Mouse (Mus musculus) stomach, embryonic 16.5 days (tissue): Measurements from ENCODE around the gene Dynll1. TPM values are rescaled to one million over a fixed set of nuclear protein-coding genes. Genes with fewer than 3 reads are reported as not detected.

ENCODE experiments used
- ATAC-seq: fragments of 200-750 bp; cut with Nextera tagmentation; 2 replicates; pipeline ENCODE4 v1.8.0; 2017; ENCODE audit warnings: moderate number of reproducible peaks, moderate TSS enrichment; ENCODE audit not compliant: insufficient read depth, low FRiP score
- H3K27ac ChIP-seq: fragments of 300-500 bp; sonication (generic); 2 replicates; pipeline ENCODE4 v1.5.1; 2014; ENCODE audit warnings: low read length
- H3K27me3 ChIP-seq: fragments of 300-500 bp; sonication (generic); 2 replicates; pipeline ENCODE4 v1.6.1; 2014; ENCODE audit warnings: low read length, control low read depth, mixed read lengths; ENCODE audit not compliant: control insufficient read depth, insufficient read depth
- H3K36me3 ChIP-seq: fragments of 300-500 bp; sonication (generic); 2 replicates; pipeline ENCODE4 v1.6.1; 2014; ENCODE audit warnings: low read length; ENCODE audit not compliant: control insufficient read depth, insufficient read depth
- H3K4me1 ChIP-seq: fragments of 300-500 bp; sonication (generic); 2 replicates; pipeline ENCODE4 v1.6.1; 2014; ENCODE audit warnings: low read length, control low read depth, mixed read lengths; ENCODE audit not compliant: control insufficient read depth, insufficient read depth
- H3K4me2 ChIP-seq: fragments of 300-500 bp; sonication (generic); 2 replicates; pipeline ENCODE4 v1.6.1; 2014; ENCODE audit warnings: low read depth, low read length, mixed read lengths
- H3K4me3 ChIP-seq: fragments of 300-500 bp; sonication (generic); replicated peaks from 2 replicates; pipeline ENCODE4 v1.5.1; 2014; ENCODE audit warnings: mild to moderate bottlenecking, low read length
- H3K9ac ChIP-seq: fragments of 300-500 bp; sonication (generic); 2 replicates; pipeline ENCODE4 v1.6.1; 2014; ENCODE audit warnings: low read length
- H3K9me3 ChIP-seq: fragments of 300-500 bp; sonication (generic); replicated peaks from 2 replicates; pipeline ENCODE4 v1.6.1; 2016; ENCODE audit warnings: low read length, control low read depth; ENCODE audit not compliant: control insufficient read depth
- WGBS: fragments of 180-500 bp; shearing (Covaris S2); extraction: QIAGEN DNeasy Blood & Tissue Kit; methylation state at CpG from one replicate; pipeline ENCODE4 v1.1.7; 2014; 5-methylcytosine and 5-hydroxymethylcytosine counted together
- polyA plus RNA-seq: library from polyadenylated mRNA; unstranded; fragments of >200 nt; fragmentation: Nextera tagmentation; extraction: Ambion mirVana; gene quantifications from 2 replicates; pipeline ENCODE4 v1.2.1, GENCODE M21; 2015

The Dynll1 gene
- polyA plus RNA-seq, 1 experiment from 2014 or later = 1,419 TPM

GRCm38 (mm10) chr5:115272812-115273548, 27.8 kb downstream of the Dynll1 start, which contains the start of gene Rnf10:
Gene Rnf10 (minus strand): TSS chr5:115272898.
- Histone ChIP-seq H3K27ac (peak within 1 kb of the TSS; percentile 78), H3K4me3 (peak within 1 kb of the TSS; percentile 73), H3K4me1 (peaks cover 19% of the 10 kb centered on the region), H3K9me3 (no peaks in the 10 kb centered on the region), H3K36me3 (no peaks in the 10 kb centered on the region), H3K9ac (peak within 1 kb of the TSS; percentile 85), H3K4me2 (peak within 1 kb of the TSS; percentile 74), H3K27me3 (no peaks in the 10 kb centered on the region)
- ATAC-seq = peak; percentile 91
- 12% methylated on average over 26 of the region's 26 CpGs for WGBS

DNA sequence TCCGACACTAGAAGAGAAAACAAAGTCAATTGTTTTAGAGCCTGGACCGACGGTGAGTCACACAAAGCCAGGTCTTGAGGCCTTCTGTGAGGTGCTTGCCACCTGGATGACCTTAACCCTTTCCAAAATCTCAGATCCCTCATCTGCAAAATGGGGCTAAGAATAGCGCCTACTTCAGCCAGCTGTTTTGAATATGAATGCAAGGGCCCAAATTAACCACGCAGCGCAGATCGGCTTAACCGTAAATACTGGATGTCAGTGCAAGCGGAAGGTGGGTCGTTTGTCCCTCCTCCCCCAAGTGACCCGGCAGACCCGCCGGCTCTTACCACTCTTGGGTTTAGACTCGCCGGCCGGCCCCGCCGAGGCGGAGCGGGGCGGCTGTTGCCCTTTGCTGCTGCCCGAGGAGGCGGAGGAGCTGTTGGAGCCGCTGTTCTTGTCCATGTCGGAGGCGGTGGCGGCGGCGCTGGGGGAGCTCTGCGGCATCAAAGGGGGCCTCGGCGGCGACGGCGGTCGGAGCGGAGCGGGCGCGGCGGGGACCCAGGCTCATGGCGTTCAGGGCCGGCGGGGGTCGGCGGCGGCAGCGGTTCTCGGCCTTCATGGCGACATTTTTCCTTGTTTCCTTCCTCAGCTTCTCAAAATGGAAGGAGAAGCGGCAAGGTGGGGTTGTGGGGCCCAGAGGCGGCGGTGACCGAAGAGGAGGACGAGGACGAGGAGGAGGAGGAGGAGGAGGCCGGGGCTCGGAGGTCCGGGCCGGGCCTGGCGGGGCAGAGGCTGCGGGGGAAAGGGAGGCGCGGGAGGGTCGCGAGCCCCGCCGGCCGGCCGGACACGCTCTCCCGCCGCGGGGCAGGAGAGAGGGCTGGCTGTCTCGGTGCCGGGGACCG, 28.6 kb downstream of the Dynll1 start:
- no peaks in the 10 kb centered on the region for H3K9me3 ChIP-seq
- peak overlapping the region; percentile 74 for H3K4me2 ChIP-seq
- H3K27me3 ChIP-seq = no peaks in the 10 kb centered on the region
- no peak; the same call in 1 of the 2 replicates for ATAC-seq
- peaks cover 24% of the 10 kb centered on the region for H3K4me1 ChIP-seq
- H3K4me3 ChIP-seq = peak overlapping the region; percentile 73
- WGBS = under 1% methylated on average over 74 of the region's 77 CpGs
- H3K9ac ChIP-seq = peak overlapping the region; percentile 85
- peak overlapping the region; percentile 78 for H3K27ac ChIP-seq
- H3K36me3 ChIP-seq = no peaks in the 10 kb centered on the region

GRCm38 (mm10) chr5:115269969-115270368, 30.8 kb downstream of the Dynll1 start:
- H3K36me3 ChIP-seq = no peaks in the 10 kb centered on the region
- 0 out of 2 replicates have a peak overlapping the region, but pooled peaks have one; percentile 73 for H3K4me3 ChIP-seq
- H3K27me3 ChIP-seq = no peaks in the 10 kb centered on the region
- H3K4me1 ChIP-seq = peaks cover 34% of the 10 kb centered on the region
- 86% methylated on average over 1 of the region's 1 CpGs for WGBS
- H3K4me2 ChIP-seq = peak overlapping the region; percentile 74
- peak overlapping the region; percentile 85; the same call in 1 of the 2 replicates for H3K9ac ChIP-seq
- no peaks in the 10 kb centered on the region for H3K9me3 ChIP-seq
- no peak for ATAC-seq
- H3K27ac ChIP-seq = no peak overlapping the region

GRCm38 (mm10) chr5:115268266-115268665, 32.5 kb downstream of the Dynll1 start:
- peak overlapping the region; percentile 17; the same call in 1 of the 2 replicates for H3K27ac ChIP-seq
- H3K4me2 ChIP-seq = no peak overlapping the region
- 41% methylated on average over 3 of the region's 3 CpGs for WGBS
- ATAC-seq = no peak
- no peak overlapping the region for H3K9ac ChIP-seq
- H3K4me1 ChIP-seq = peaks cover 32% of the 10 kb centered on the region
- H3K27me3 ChIP-seq = no peaks in the 10 kb centered on the region
- no peak overlapping the region for H3K4me3 ChIP-seq
- no peaks in the 10 kb centered on the region for H3K9me3 ChIP-seq
- H3K36me3 ChIP-seq = no peaks in the 10 kb centered on the region

- Histone ChIP-seq H3K36me3 (no peaks in the 10 kb centered on the region), H3K4me1 (peaks cover 30% of the 10 kb centered on the region), H3K4me2 (no peak overlapping the region), H3K9ac (no peak overlapping the region), H3K4me3 (no peak overlapping the region), H3K27me3 (no peaks in the 10 kb centered on the region), H3K9me3 (no peaks in the 10 kb centered on the region), H3K27ac (no peak overlapping the region)
- no peak for ATAC-seq
- WGBS = 71% methylated on average over 3 of the region's 3 CpGs
Measured at GRCm38 (mm10) chr5:115267469-115268045, 33.2 kb downstream of the Dynll1 start.

- Histone ChIP-seq H3K9ac (no peak overlapping the region), H3K9me3 (no peaks in the 10 kb centered on the region), H3K27me3 (no peaks in the 10 kb centered on the region), H3K27ac (no peak overlapping the region), H3K4me3 (no peak overlapping the region), H3K4me1 (peaks cover 30% of the 10 kb centered on the region), H3K36me3 (no peaks in the 10 kb centered on the region), H3K4me2 (no peak overlapping the region)
- WGBS = 73% methylated on average over 8 of the region's 8 CpGs
- no peak for ATAC-seq
Measured at GRCm38 (mm10) chr5:115266787-115267468, 33.9 kb downstream of the Dynll1 start.

GRCm38 (mm10) chr5:115266340-115266739, 34.5 kb downstream of the Dynll1 start:
- H3K36me3 ChIP-seq = no peaks in the 10 kb centered on the region
- no peaks in the 10 kb centered on the region for H3K9me3 ChIP-seq
- H3K9ac ChIP-seq = no peak overlapping the region
- no peaks in the 10 kb centered on the region for H3K27me3 ChIP-seq
- no peak overlapping the region for H3K27ac ChIP-seq
- no peak overlapping the region for H3K4me3 ChIP-seq
- 88% methylated on average over 5 of the region's 5 CpGs for WGBS
- ATAC-seq = no peak
- no peak overlapping the region for H3K4me2 ChIP-seq
- H3K4me1 ChIP-seq = peaks cover 30% of the 10 kb centered on the region

DNA sequence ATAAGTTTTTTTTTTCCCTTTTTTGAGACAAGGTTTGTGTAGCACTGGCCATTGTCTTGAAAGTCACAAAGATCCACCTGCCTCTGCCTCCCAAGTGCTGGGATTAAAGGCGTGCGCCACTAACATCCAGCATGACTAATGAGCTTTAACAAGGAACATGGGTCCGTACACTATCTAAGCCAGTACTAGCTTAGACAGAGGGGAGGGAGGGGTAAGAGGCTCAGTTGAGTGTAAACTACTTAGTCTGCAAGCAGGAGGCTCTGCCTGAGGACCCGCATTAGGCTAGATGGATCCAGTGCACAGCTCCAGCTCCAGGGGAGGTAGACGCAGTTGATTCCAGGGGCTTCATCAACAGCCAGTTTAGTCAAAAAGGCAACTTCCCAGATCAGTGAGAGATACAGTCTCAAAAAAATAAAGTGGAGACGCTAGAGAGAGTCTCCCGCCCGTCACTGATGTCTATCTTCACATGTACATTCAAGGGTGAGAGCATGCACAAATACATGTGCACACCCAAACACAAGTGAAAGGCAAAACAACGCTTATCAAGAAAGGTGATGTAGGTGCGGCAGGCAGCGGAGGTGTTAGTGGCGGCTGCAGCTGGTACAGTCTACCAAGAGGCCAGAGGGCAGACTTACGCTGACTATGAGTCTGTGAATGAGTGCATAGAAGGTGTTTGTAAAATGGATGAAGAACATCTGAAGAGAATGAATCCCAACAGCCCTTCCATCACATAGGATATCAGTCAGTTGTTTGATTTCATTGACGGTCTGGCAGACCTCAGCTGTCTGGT, 38.1 kb downstream of the Dynll1 start:
- Histone ChIP-seq H3K27me3 (no peaks in the 10 kb centered on the region), H3K9ac (no peak overlapping the region), H3K36me3 (peaks cover 14% of the 10 kb centered on the region), H3K4me1 (peaks cover 15% of the 10 kb centered on the region; the same call in 1 of the 2 replicates), H3K9me3 (no peaks in the 10 kb centered on the region), H3K27ac (no peak overlapping the region), H3K4me2 (no peak overlapping the region), H3K4me3 (no peak overlapping the region)
- ATAC-seq = no peak
- WGBS = 82% methylated on average over 14 of the region's 14 CpGs
